Mouse (Mus musculus) forebrain, embryonic 10.5 days (tissue): ENCODE results near the gene Ccdc61. TPM values are rescaled to one million over a fixed set of nuclear protein-coding genes. Genes with fewer than 3 reads are reported as not detected.

Experiments used
- DNase-seq: peaks from one replicate; pipeline ENCODE4 v3.0.0-alpha.2; 2017; ENCODE audit warnings: low spot score; ENCODE audit errors: extremely low spot score
- H3K27ac ChIP-seq: fragments of 300-500 bp; sonication (generic); 2 replicates; pipeline ENCODE4 v1.5.1; 2016; ENCODE audit warnings: mild to moderate bottlenecking
- H3K27me3 ChIP-seq: fragments of 300-500 bp; sonication (generic); 2 replicates; pipeline ENCODE4 v1.6.1; 2016; ENCODE audit warnings: mild to moderate bottlenecking; ENCODE audit not compliant: poor library complexity, severe bottlenecking
- H3K36me3 ChIP-seq: fragments of 300-500 bp; sonication (generic); replicated peaks from 2 replicates; pipeline ENCODE4 v1.6.1; 2016; ENCODE audit warnings: mild to moderate bottlenecking, moderate library complexity
- H3K4me1 ChIP-seq: fragments of 300-500 bp; sonication (generic); 2 replicates; pipeline ENCODE4 v1.6.1; 2016
- H3K4me3 ChIP-seq: fragments of 300-500 bp; sonication (generic); 2 replicates; pipeline ENCODE4 v1.5.1; 2016; ENCODE audit warnings: mild to moderate bottlenecking, moderate library complexity
- H3K9me3 ChIP-seq: fragments of 300-500 bp; sonication (generic); 2 replicates; pipeline ENCODE4 v1.6.1; 2016; ENCODE audit warnings: mild to moderate bottlenecking, moderate library complexity
- WGBS: fragments of 180-500 bp; shearing (Covaris S2); methylation state at CpG from one replicate; pipeline ENCODE4 v1.1.7; 2016; 5-methylcytosine and 5-hydroxymethylcytosine counted together
- polyA plus RNA-seq: library from polyadenylated mRNA; unstranded; fragments of >200 nt; fragmentation: Nextera tagmentation; extraction: Ambion mirVana; gene quantifications from 2 replicates; pipeline ENCODE4 v1.2.1, GENCODE M21; 2016

Gene Ccdc61
- polyA plus RNA-seq, 1 experiment from 2014 or later, result 30.0 TPM

GRCm38 (mm10) chr7:18926041-18926790 lies 16.0 kb upstream of the Ccdc61 start:
- H3K27ac ChIP-seq, result peak overlapping the region; percentile 95
- DNase-seq, result peak; percentile 36
- peaks cover 69% of the 10 kb centered on the region for H3K27me3 ChIP-seq
- H3K4me1 ChIP-seq, result peaks cover 70% of the 10 kb centered on the region
- peak overlapping the region; percentile 90 for H3K4me3 ChIP-seq
- WGBS, result under 1% methylated on average over 41 of the region's 42 CpGs
- H3K36me3 ChIP-seq, result no peaks in the 10 kb centered on the region
- H3K9me3 ChIP-seq, result no peaks in the 10 kb centered on the region

- peak within 1 kb of the TSS; percentile 90 for H3K4me3 ChIP-seq
- no peaks in the 10 kb centered on the region for H3K9me3 ChIP-seq
- peaks cover 70% of the 10 kb centered on the region for H3K27me3 ChIP-seq
- H3K36me3 ChIP-seq, result no peaks in the 10 kb centered on the region
- WGBS, result 1% methylated on average over 30 of the region's 45 CpGs
- H3K27ac ChIP-seq, result peak within 1 kb of the TSS; percentile 95
- H3K4me1 ChIP-seq, result peaks cover 75% of the 10 kb centered on the region
- peak; percentile 96 for DNase-seq
These were observed 15.1 kb upstream of the Ccdc61 start, which contains the start of gene Nova2 for GRCm38 (mm10) chr7:18925162-18925938. TSS of gene Nova2 (plus strand) at chr7:18925888.

- Histone ChIP-seq H3K9me3 (no peaks in the 10 kb centered on the region), H3K36me3 (no peaks in the 10 kb centered on the region), H3K4me1 (peaks cover 75% of the 10 kb centered on the region), H3K27me3 (peaks cover 70% of the 10 kb centered on the region), H3K27ac (peak overlapping the region; percentile 95), H3K4me3 (peak overlapping the region; percentile 22; the same call in 1 of the 2 replicates)
- DNase-seq, result no peak
- WGBS, result 8% methylated on average over 8 of the region's 8 CpGs
These were observed 14.1 kb upstream of the Ccdc61 start for GRCm38 (mm10) chr7:18924321-18924720.

- Histone ChIP-seq H3K27ac (peak overlapping the region; percentile 95), H3K27me3 (peaks cover 70% of the 10 kb centered on the region)
These were observed 13.5 kb upstream of the Ccdc61 start for GRCm38 (mm10) chr7:18923711-18924191.

GRCm38 (mm10) chr7:18923267-18923666 lies 13.1 kb upstream of the Ccdc61 start:
- WGBS, result 76% methylated on average over 11 of the region's 11 CpGs
- Histone ChIP-seq H3K4me3 (peak overlapping the region; percentile 22; the same call in 1 of the 2 replicates), H3K36me3 (no peaks in the 10 kb centered on the region), H3K9me3 (no peaks in the 10 kb centered on the region), H3K4me1 (peaks cover 74% of the 10 kb centered on the region), H3K27me3 (peaks cover 69% of the 10 kb centered on the region), H3K27ac (peak overlapping the region; percentile 95; the same call in 1 of the 2 replicates)
- DNase-seq, result no peak

More at GRCm38 (mm10) chr7:18923711-18924191, 13.5 kb upstream of the Ccdc61 start:
- WGBS, result 18% methylated on average over 4 of the region's 4 CpGs
- no peak for DNase-seq
- peak overlapping the region; percentile 22; the same call in 1 of the 2 replicates for H3K4me3 ChIP-seq
- peaks cover 75% of the 10 kb centered on the region for H3K4me1 ChIP-seq
- no peaks in the 10 kb centered on the region for H3K36me3 ChIP-seq
- H3K9me3 ChIP-seq, result no peaks in the 10 kb centered on the region

GRCm38 (mm10) chr7:18922807-18923206 lies 12.6 kb upstream of the Ccdc61 start:
- H3K4me3 ChIP-seq, result no peak overlapping the region; the same call in 1 of the 2 replicates
- H3K9me3 ChIP-seq, result no peaks in the 10 kb centered on the region
- H3K27me3 ChIP-seq, result peaks cover 64% of the 10 kb centered on the region
- H3K36me3 ChIP-seq, result no peaks in the 10 kb centered on the region
- DNase-seq, result peak; percentile 41
- WGBS, result 39% methylated on average over 5 of the region's 5 CpGs
- H3K4me1 ChIP-seq, result peaks cover 70% of the 10 kb centered on the region
- H3K27ac ChIP-seq, result peak overlapping the region; percentile 62; the same call in 1 of the 2 replicates

- peak; percentile 54 for DNase-seq
- peaks cover 52% of the 10 kb centered on the region for H3K4me1 ChIP-seq
- no peaks in the 10 kb centered on the region for H3K9me3 ChIP-seq
- H3K4me3 ChIP-seq, result peak overlapping the region; percentile 35
- under 1% methylated on average over 12 of the region's 12 CpGs for WGBS
- no peaks in the 10 kb centered on the region for H3K36me3 ChIP-seq
- H3K27me3 ChIP-seq, result peaks cover 47% of the 10 kb centered on the region
- peak overlapping the region; percentile 71 for H3K27ac ChIP-seq
These were observed 10.9 kb upstream of the Ccdc61 start for GRCm38 (mm10) chr7:18921069-18921468.

GRCm38 (mm10) chr7:18917931-18918330 lies 7.7 kb upstream of the Ccdc61 start:
- Histone ChIP-seq H3K36me3 (no peaks in the 10 kb centered on the region), H3K4me1 (peaks cover 23% of the 10 kb centered on the region)
- WGBS, result 69% methylated on average over 3 of the region's 3 CpGs

GRCm38 (mm10) chr7:18916254-18916653 lies 6.0 kb upstream of the Ccdc61 start:
- Histone ChIP-seq H3K27me3 (peaks cover under 1% of the 10 kb centered on the region; the same call in 1 of the 2 replicates), H3K4me1 (peaks cover 9% of the 10 kb centered on the region), H3K27ac (no peak overlapping the region), H3K9me3 (no peaks in the 10 kb centered on the region; the same call in 1 of the 2 replicates), H3K36me3 (no peaks in the 10 kb centered on the region), H3K4me3 (no peak overlapping the region)
- no peak for DNase-seq
- WGBS, result 77% methylated on average over 4 of the region's 4 CpGs

More at GRCm38 (mm10) chr7:18917931-18918330, 7.7 kb upstream of the Ccdc61 start:
- Histone ChIP-seq H3K27ac (no peak overlapping the region), H3K9me3 (no peaks in the 10 kb centered on the region; the same call in 1 of the 2 replicates), H3K27me3 (peaks cover 18% of the 10 kb centered on the region), H3K4me3 (no peak overlapping the region)
- DNase-seq, result no peak

GRCm38 (mm10) chr7:18909797-18910196 lies 418 bp downstream of the Ccdc61 start:
- H3K9me3 ChIP-seq, result no peaks in the 10 kb centered on the region; the same call in 1 of the 2 replicates
- H3K36me3 ChIP-seq, result peaks cover 13% of the 10 kb centered on the region; the same call in 1 of the 2 replicates
- H3K27me3 ChIP-seq, result no peaks in the 10 kb centered on the region
- peak overlapping the region; percentile 66 for H3K4me3 ChIP-seq
- WGBS, result 10% methylated on average over 17 of the region's 17 CpGs
- DNase-seq, result no peak
- H3K27ac ChIP-seq, result peak overlapping the region; percentile 81
- H3K4me1 ChIP-seq, result peaks cover 28% of the 10 kb centered on the region

GRCm38 (mm10) chr7:18904971-18905370 lies 5.2 kb downstream of the Ccdc61 start:
- Histone ChIP-seq H3K4me1 (peaks cover 18% of the 10 kb centered on the region), H3K4me3 (no peak overlapping the region), H3K27ac (no peak overlapping the region), H3K27me3 (no peaks in the 10 kb centered on the region), H3K9me3 (no peaks in the 10 kb centered on the region), H3K36me3 (peaks cover 50% of the 10 kb centered on the region)
- WGBS, result 79% methylated on average over 3 of the region's 3 CpGs
- no peak for DNase-seq

GRCm38 (mm10) chr7:18902486-18902885 lies 7.7 kb downstream of the Ccdc61 start:
- no peak overlapping the region for H3K27ac ChIP-seq
- peaks cover 65% of the 10 kb centered on the region for H3K36me3 ChIP-seq
- 79% methylated on average over 3 of the region's 3 CpGs for WGBS
- no peak for DNase-seq
- H3K9me3 ChIP-seq, result no peaks in the 10 kb centered on the region
- H3K27me3 ChIP-seq, result no peaks in the 10 kb centered on the region
- H3K4me1 ChIP-seq, result no peaks in the 10 kb centered on the region
- no peak overlapping the region for H3K4me3 ChIP-seq
